Mouse (Mus musculus): ENCODE data around the gene Nmi.

DNA sequence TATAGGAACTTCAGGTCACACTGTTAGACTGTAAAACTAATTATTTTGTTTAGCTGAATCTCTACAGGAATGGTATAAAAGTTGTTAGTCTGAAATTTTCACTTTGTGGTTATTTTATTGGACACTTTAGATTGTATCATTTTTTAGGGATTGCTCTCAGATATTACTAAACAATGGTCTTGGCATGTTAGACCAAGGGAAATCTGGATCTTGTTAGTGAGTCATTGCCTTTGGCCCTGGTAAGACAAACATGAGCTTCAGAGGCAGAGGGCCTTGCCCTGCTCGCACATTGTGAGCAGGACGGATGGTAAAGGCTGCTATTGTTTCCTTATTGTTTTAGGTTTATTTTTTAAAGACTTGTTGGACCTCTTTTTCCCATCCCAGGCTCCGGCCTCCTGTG is 33.1 kb upstream of the Nmi start:
- TF ChIP-seq CTCF (IDR thresholded peaks at IDR 0.05; ENCODE audit: borderline replicate concordance, extremely low read depth, insufficient read depth, insufficient read length) (no peak), POLR2A (IDR thresholded peaks at IDR 0.05; ENCODE audit: borderline replicate concordance, extremely low read depth, insufficient read depth, insufficient read length, poor library complexity, severe bottlenecking) (no peak)
